Mouse (Mus musculus): ENCODE results near the gene Atp5h.
A peak's percentile ranks its signal among the peaks of the same experiment; 100 is the strongest.

Atp5h gene

GRCm38 (mm10) chr11:115435596-115436337 is 16.0 kb upstream of the Atp5h start:
- peak; percentile 91 for DNase-seq

- DNase-seq, result peak; percentile 87
These were observed 13.6 kb upstream of the Atp5h start for GRCm38 (mm10) chr11:115433342-115433741.

GRCm38 (mm10) chr11:115432814-115433213 is 13.1 kb upstream of the Atp5h start:
- DNase-seq, result peak; percentile 93

GRCm38 (mm10) chr11:115430561-115430960 is 10.8 kb upstream of the Atp5h start:
- DNase-seq, result no peak

GRCm38 (mm10) chr11:115429307-115429706 is 9.5 kb upstream of the Atp5h start:
- DNase-seq, result no peak

- peak; percentile 97 for DNase-seq
These were observed 7.9 kb upstream of the Atp5h start for GRCm38 (mm10) chr11:115427482-115428331.

GRCm38 (mm10) chr11:115425671-115426070 is 5.9 kb upstream of the Atp5h start:
- DNase-seq, result no peak

GRCm38 (mm10) chr11:115424666-115425065 is 4.9 kb upstream of the Atp5h start:
- peak; percentile 80 for DNase-seq

- no peak for DNase-seq
These were observed 3.3 kb upstream of the Atp5h start for GRCm38 (mm10) chr11:115423091-115423490.

- DNase-seq, result no peak
These were observed 2.2 kb upstream of the Atp5h start for GRCm38 (mm10) chr11:115421972-115422371.

GRCm38 (mm10) chr11:115421328-115421727 is 1.6 kb upstream of the Atp5h start:
- DNase-seq, result no peak

GRCm38 (mm10) chr11:115420336-115421190 is 801 bp upstream of the Atp5h start:
- DNase-seq, result no peak

GRCm38 (mm10) chr11:115409556-115409955 is 10.2 kb downstream of the Atp5h start:
- DNase-seq, result peak; percentile 65

- peak; percentile 71 for DNase-seq
These were observed 11.4 kb downstream of the Atp5h start for GRCm38 (mm10) chr11:115408266-115408920.

GRCm38 (mm10) chr11:115406858-115407401 is 12.8 kb downstream of the Atp5h start:
- DNase-seq, result peak; percentile 68

- DNase-seq, result peak; percentile 89
These were observed 14.0 kb downstream of the Atp5h start for GRCm38 (mm10) chr11:115405723-115406122.

GRCm38 (mm10) chr11:115403338-115404124 is 16.2 kb downstream of the Atp5h start, which contains the start of gene Mrpl58:
Gene Mrpl58 (plus strand): TSS chr11:115403752.
- peak; percentile 98 for DNase-seq

- no peak for DNase-seq
These were observed 19.0 kb downstream of the Atp5h start for GRCm38 (mm10) chr11:115400630-115401391.

GRCm38 (mm10) chr11:115400126-115400525 is 19.6 kb downstream of the Atp5h start:
- no peak for DNase-seq

GRCm38 (mm10) chr11:115398085-115398484 is 21.7 kb downstream of the Atp5h start:
- DNase-seq, result peak; percentile 91

All from heart, adult 11 months (tissue).